Mouse (Mus musculus): ENCODE measurements at regions not wholly inside any gene's neighbourhood (a gene's known extent, or its start where the extent isn't known, plus 50 kb on each side); places are given as distances from the start of the nearest gene placed in this dataset.
A peak's percentile ranks its signal among the peaks of the same experiment; 100 is the strongest.

DNA sequence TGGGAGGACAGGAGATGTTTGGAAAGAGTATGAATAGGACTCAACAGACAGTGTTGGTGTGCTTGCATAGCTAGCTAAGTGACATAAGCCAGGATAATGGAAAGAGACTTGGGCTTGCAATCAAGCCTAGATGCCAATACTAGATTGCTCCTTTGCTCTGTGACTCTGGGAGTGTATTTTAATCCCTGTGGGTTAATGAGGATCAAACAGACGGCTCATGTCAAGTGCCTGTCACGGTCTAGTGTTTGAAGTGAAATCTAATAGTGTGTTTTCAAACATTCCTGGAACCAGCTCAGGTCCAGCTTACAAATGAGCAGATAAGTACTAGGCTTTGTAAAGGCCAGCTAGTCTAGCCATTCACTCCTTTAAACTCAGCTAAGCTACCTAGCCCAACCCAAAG is 64.1 kb upstream of the Ranbp3l start:
- Histone ChIP-seq H3K9me3 (no peaks in the 10 kb centered on the region), H3K4me3 (no peak overlapping the region), H3K4me2 (replicated peaks) (no peak overlapping the region), H3K36me3 (no peaks in the 10 kb centered on the region), H3K27me3 (no peaks in the 10 kb centered on the region), H3K4me1 (no peaks in the 10 kb centered on the region), H3K27ac (replicated peaks) (no peak overlapping the region), H3K9ac (replicated peaks) (no peak overlapping the region)
- no peak for ATAC-seq (ENCODE audit: low FRiP score, low read depth)
- 37% methylated on average over 2 of the region's 2 CpGs for WGBS

DNA sequence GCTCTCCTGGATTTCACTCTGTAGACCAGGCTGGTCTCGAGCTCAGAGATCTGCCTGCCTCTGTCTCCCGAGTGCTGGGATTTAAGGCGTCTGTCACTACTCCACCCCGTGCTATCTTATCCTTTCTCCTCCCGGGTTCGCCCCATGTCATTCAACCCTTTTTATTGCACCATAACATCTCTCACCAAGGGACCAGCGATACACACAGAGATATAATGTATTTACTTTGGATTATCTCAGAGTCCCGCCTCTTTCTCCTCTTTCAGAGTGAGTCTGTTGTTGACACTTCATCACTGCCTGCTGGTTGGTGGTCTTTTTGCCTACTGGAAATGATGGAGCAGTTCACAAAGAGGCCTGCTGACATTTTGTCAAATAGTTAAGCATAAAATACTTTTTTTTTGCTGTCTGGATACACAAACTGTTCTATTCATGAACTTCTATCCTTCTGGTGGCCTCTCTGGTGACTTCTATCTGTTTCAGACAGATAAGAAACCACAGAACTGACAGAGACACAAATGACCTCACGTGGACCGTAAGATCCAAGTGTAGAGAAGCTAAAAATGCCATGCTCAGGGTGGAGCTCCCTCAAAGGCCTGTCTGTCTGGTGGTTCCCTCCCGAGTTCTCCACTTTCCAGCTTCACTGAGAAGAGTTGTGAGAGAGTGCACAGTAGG is 70.1 kb upstream of the Ranbp3l start:
- no peak overlapping the region for H3K4me3 ChIP-seq
- no peaks in the 10 kb centered on the region for H3K36me3 ChIP-seq
- no peak overlapping the region for H3K4me2 ChIP-seq (replicated peaks)
- H3K9me3 ChIP-seq, result no peaks in the 10 kb centered on the region
- ATAC-seq (ENCODE audit: low FRiP score, low read depth), result no peak
- no peaks in the 10 kb centered on the region for H3K4me1 ChIP-seq
- 90% methylated on average over 11 of the region's 11 CpGs for WGBS
- no peak overlapping the region for H3K27ac ChIP-seq (replicated peaks)
- no peak overlapping the region for H3K9ac ChIP-seq (replicated peaks)
- no peaks in the 10 kb centered on the region for H3K27me3 ChIP-seq

DNA sequence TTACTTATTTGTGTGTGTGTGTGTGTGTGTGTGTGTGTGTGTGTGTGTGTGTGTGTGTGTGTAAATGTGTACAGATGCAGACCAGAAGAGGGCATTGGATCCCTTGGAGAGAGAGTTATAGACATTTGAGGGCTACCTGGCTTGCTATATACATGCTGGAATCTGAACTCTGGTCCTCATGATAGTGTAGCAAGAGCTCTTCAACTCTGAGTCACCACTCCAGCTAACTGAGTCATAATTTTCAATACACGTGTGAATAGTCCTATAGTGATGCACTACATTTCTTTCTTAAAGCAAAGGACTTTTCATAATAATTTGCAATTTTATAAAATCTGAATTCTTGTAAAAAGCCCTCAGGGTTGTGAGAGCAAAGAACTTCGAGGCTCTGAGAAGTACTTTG is 70.9 kb upstream of the Ranbp3l start:
- Histone ChIP-seq H3K4me3 (no peak overlapping the region), H3K9me3 (no peaks in the 10 kb centered on the region), H3K4me2 (replicated peaks) (no peak overlapping the region), H3K9ac (replicated peaks) (no peak overlapping the region), H3K36me3 (no peaks in the 10 kb centered on the region), H3K27ac (replicated peaks) (no peak overlapping the region), H3K4me1 (no peaks in the 10 kb centered on the region), H3K27me3 (no peaks in the 10 kb centered on the region)
- no peak for ATAC-seq (ENCODE audit: low FRiP score, low read depth)
- 88% methylated on average over 2 of the region's 2 CpGs for WGBS

DNA sequence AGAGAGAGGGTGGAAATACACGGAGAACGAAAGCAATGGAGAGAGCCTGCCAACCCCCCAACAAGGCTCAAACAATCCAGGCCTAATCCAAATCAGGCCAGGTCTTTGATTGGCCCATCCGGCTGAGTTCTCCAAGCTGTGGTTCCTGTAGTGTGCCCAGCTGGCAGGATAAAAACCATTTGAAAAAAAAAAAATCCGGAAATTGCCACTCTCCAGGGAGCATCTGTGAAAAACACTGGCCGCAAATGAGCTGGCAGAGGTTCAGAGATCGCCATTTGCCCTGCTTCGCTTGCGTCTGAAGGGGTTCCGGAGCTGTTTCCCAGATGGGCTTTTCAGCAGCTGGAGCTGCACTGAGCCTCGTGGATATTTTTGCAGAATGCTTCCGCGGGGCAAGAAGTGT is 71.4 kb upstream of the Ranbp3l start:
- Histone ChIP-seq H3K27ac (replicated peaks) (no peak overlapping the region), H3K4me3 (no peak overlapping the region), H3K27me3 (no peaks in the 10 kb centered on the region), H3K4me1 (no peaks in the 10 kb centered on the region), H3K4me2 (replicated peaks) (no peak overlapping the region), H3K9me3 (no peaks in the 10 kb centered on the region), H3K9ac (replicated peaks) (no peak overlapping the region), H3K36me3 (no peaks in the 10 kb centered on the region)
- 81% methylated on average over 12 of the region's 12 CpGs for WGBS
- no peak for ATAC-seq (ENCODE audit: low FRiP score, low read depth)

DNA sequence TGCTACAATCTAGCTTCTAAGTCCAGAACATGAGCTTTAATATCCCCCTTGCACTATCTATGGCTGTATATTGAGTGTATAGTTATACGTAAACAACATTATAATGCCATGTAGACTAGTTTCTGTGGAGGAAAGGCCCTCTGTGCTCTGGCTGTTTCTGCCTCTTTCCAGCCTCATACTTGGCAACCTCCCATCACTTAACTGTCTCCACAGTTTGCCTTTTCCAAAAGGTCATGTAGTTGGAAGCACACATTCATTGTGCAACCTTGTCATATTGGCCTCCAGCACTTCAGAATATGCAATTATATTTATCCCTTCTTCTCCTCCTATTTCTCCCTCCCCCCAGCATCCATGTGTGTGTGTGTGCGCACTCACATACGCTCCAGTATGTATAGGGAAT is 82.2 kb upstream of the Ranbp3l start:
- Histone ChIP-seq H3K4me1 (0 out of 2 replicates have a peak, but pooled peaks cover 4% of the 10 kb centered on the region), H3K4me2 (replicated peaks) (no peak overlapping the region), H3K9me3 (no peaks in the 10 kb centered on the region), H3K27ac (replicated peaks) (no peak overlapping the region), H3K36me3 (no peaks in the 10 kb centered on the region), H3K9ac (replicated peaks) (no peak overlapping the region), H3K4me3 (no peak overlapping the region), H3K27me3 (no peaks in the 10 kb centered on the region)
- ATAC-seq (ENCODE audit: low FRiP score, low read depth), result no peak
- 100% methylated on average over 3 of the region's 3 CpGs for WGBS

DNA sequence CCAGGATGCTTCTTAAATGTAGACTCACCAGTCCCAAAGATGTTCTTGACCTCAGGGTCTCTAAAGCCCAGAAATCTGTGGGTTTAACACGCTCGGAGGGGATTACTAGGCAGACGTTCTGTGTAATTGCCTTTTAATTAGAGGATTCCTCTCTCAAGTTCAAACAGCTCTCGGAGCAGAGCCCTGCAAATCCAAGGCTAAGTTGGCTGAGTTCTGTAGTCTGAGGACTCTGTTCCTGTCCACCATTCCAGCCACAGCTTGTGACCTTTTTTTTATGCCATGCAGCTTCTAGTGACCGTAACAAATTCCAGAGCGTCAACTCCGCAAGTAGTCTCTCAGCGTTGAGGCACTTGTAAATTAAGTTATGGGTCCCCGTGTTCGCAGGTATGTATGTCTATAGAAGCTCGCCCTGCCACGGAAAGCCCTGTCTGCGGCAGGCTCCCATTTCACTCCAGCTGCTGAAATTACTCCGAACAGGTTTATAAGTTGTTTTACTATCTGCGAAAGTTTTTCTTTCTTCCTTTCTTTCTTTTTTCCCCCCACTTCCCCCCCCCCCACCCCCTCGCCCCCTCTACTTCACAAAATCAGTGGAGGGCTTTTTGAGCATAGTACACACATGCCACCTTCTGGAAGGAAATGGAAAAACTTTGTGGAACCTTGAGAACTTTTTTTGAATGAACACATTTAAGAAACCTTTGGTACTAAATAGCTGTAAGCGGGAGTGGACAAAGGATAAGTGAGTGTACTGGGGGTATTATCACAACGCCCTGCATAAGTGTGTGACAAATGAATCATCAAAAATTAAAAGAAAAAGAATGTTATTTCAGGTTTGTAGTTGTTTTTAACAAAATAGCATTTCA is 82.9 kb upstream of the Ranbp3l start:
- H3K4me2 ChIP-seq (replicated peaks), result no peak overlapping the region
- H3K36me3 ChIP-seq, result no peaks in the 10 kb centered on the region
- no peak overlapping the region for H3K27ac ChIP-seq (replicated peaks)
- H3K9me3 ChIP-seq, result no peaks in the 10 kb centered on the region
- 52% methylated on average over 18 of the region's 18 CpGs for WGBS
- H3K27me3 ChIP-seq, result no peaks in the 10 kb centered on the region
- no peak overlapping the region for H3K9ac ChIP-seq (replicated peaks)
- no peak overlapping the region for H3K4me3 ChIP-seq
- ATAC-seq (ENCODE audit: low FRiP score, low read depth), result no peak
- 0 out of 2 replicates have a peak, but pooled peaks cover 4% of the 10 kb centered on the region for H3K4me1 ChIP-seq

DNA sequence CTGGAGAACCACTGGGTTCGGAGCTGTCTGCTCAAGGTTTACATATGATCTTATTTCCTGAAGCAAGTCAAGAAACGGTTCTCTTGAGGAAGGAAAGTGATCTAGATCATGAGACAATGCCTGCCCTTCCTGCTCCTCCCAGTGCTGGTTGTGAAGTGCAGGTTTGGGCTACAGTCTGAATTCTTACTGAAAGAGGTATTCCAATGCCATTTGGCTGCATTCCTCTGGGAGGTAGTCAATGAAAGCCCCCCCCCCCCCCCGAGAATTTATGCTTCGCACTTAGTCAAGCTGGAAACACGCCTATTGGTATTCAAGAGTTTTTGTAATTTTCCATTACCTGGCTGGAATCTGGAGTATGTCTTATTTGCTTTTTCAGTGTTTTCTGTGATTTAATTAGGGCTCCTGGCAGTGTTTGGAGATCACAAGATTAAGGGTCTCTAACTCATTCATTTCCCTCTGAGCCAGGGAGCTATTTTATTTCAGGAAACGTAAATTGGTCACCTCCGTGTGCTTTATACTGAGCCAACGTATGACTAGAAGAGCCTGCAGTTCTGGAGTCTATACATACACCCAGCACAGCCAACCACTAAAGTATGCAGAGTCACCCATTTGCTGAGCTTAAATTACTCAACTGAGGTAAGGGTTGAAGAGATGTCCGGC is 84.7 kb upstream of the Ranbp3l start:
- 80% methylated on average over 9 of the region's 9 CpGs for WGBS
- Histone ChIP-seq H3K4me3 (no peak overlapping the region), H3K9ac (replicated peaks) (no peak overlapping the region), H3K27ac (replicated peaks) (no peak overlapping the region), H3K9me3 (no peaks in the 10 kb centered on the region), H3K27me3 (no peaks in the 10 kb centered on the region), H3K36me3 (no peaks in the 10 kb centered on the region), H3K4me2 (replicated peaks) (no peak overlapping the region), H3K4me1 (0 out of 2 replicates have a peak, but pooled peaks cover 4% of the 10 kb centered on the region)
- no peak for ATAC-seq (ENCODE audit: low FRiP score, low read depth)

DNA sequence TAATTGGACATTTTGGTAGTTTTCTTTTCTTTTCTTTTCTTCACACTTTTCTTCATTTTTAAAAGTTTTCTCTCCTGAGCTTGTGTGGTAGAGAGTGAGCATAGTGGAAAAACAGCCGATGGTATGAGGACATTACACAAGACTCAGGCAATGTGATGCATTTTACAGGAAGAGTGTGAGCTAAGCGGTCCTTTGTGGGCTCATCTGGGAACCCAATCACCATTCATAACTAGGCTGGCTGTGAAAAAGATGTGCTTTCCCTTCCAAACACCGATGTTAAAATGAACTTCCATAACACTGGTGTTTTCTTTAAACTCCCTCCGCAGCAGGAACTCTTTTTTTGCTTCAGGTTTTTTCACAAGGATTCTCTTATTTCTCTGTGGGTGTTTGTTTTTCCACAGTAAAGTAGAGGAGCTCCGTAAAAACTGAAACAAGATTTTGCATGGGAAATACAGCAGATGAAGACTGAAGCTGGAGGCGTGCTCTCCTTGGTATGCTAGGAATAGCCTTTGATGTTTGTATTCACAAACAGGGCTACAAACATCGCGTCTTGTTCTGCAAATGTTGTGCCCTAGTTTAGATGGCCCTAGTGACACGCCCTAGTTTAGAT is 92.8 kb upstream of the Ranbp3l start:
- H3K27ac ChIP-seq (replicated peaks), result no peak overlapping the region
- ATAC-seq (ENCODE audit: low FRiP score, low read depth), result no peak
- no peak overlapping the region for H3K9ac ChIP-seq (replicated peaks)
- H3K27me3 ChIP-seq, result no peaks in the 10 kb centered on the region
- 79% methylated on average over 9 of the region's 9 CpGs for WGBS
- no peaks in the 10 kb centered on the region for H3K36me3 ChIP-seq
- no peak overlapping the region for H3K4me3 ChIP-seq
- H3K9me3 ChIP-seq, result no peaks in the 10 kb centered on the region
- H3K4me1 ChIP-seq, result no peaks in the 10 kb centered on the region
- H3K4me2 ChIP-seq (replicated peaks), result no peak overlapping the region

DNA sequence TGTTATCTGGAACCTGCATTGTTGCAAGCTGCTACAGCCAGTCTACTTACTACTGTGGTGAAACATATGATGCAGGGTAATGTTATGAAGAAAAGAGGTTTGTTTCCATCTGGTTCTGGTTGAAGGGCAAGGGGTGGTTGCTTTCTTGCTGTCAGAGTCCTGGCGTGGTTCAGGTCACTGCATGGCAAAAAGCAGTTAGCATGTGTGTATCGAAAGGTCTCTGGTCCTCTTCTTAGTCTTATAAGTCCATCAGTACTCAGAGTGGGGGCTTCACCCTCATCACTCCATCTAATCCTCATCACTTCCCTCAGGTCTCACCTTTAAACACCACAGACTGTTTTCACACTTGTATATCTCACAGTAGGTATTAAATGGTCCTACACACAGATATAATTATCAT is 99.7 kb upstream of the Ranbp3l start:
- 84% methylated on average over 2 of the region's 2 CpGs for WGBS
- Histone ChIP-seq H3K27me3 (no peaks in the 10 kb centered on the region; the same call in 1 of the 2 replicates), H3K27ac (replicated peaks) (0 out of 2 replicates have a peak overlapping the region, but pooled peaks have one; percentile 6)

DNA sequence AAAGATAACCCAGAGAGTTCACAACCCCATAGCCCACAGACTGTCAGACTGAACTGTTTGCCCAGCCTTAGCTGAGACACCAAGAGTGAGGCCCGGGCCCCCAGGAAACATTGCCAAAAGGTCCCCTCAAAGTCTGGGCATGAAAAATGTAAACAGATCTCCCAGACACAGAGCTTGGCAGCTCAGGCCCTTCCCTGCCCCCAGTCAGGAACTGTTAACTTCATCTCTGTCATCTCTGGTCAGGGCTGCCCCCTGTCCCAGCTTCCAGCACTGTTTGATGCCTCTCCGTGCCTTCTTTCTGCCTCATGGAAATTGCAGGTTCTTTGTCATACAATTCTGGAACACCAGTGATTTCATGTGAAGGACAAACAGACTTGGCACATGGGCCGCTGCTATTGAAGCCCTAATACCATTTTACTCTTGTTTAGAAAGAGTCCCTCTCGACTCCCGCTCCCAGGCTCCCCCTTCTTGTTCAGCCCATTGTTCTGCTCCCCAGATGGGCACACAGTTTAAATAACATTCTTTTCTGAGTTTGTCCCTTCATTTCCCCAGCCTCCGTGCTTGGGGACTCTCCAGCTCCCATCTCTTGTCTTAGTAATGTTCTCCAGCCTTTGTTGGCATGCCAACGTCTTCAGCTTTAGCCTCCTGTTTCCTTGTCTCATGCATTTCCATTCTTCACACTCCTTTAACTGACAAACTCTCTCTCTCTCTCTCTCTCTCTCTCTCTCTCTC is 100.4 kb upstream of the Ranbp3l start:
- peaks cover 22% of the 10 kb centered on the region for H3K4me1 ChIP-seq
- WGBS, result 30% methylated on average over 7 of the region's 7 CpGs
- H3K27ac ChIP-seq (replicated peaks), result peak overlapping the region; percentile 35; the same call in 1 of the 2 replicates
- H3K9ac ChIP-seq (replicated peaks), result no peak overlapping the region
- no peaks in the 10 kb centered on the region; the same call in 1 of the 2 replicates for H3K9me3 ChIP-seq
- no peak overlapping the region for H3K4me2 ChIP-seq (replicated peaks)
- peak; percentile 67 for ATAC-seq (ENCODE audit: low FRiP score, low read depth)
- no peaks in the 10 kb centered on the region; the same call in 1 of the 2 replicates for H3K27me3 ChIP-seq
- H3K4me3 ChIP-seq, result no peak overlapping the region
- no peaks in the 10 kb centered on the region for H3K36me3 ChIP-seq

More for the DNA sequence above, 99.7 kb upstream of the Ranbp3l start:
- no peak overlapping the region for H3K4me2 ChIP-seq (replicated peaks)
- H3K36me3 ChIP-seq, result no peaks in the 10 kb centered on the region
- peaks cover 22% of the 10 kb centered on the region for H3K4me1 ChIP-seq
- no peak overlapping the region for H3K9ac ChIP-seq (replicated peaks)
- H3K4me3 ChIP-seq, result no peak overlapping the region
- ATAC-seq (ENCODE audit: low FRiP score, low read depth), result no peak
- H3K9me3 ChIP-seq, result no peaks in the 10 kb centered on the region; the same call in 1 of the 2 replicates

All from midbrain, embryonic 12.5 days (tissue).